Mouse (Mus musculus): ENCODE measurements around the gene Ccpg1os.

Ccpg1os gene

DNA sequence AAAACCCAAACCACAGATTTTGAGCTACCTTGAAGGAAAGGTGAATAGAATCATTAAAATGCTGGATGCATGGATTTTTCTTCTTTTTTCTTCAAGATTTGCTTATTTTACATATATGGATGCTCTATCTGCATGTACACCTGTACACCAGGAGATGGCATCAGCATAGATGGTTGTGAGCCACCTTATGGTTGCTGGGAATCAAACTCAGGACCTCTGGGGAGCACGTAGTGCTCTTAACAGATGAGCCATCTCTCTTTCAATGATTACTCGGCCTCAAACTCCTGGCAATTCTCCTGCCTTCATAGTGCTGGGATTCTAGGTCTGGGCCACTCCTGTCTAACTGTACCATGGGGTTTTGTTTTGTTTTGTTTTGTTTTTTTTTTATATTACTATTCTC is 2.1 kb downstream of the Ccpg1os start:
- no peak for DNase-seq (ENCODE audit: low spot score in 2 of 2)

DNA sequence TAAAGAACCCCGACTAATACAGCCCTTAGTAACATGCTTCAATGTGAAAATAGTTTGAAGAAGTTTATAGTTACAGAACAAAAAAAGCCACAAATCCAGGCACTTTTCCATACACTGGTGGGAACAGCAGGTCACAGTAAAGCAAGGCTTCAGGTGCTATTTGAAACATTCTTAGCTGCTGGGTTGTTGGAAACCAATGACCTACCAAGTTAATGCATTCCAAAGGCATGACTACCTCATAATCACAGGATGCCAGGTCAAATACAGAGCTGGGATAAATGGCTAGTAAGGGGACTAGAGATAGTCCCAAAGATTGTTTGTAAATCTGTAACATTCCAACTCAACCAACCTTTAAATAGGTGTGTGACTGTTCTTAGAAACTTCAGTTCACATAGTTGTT is 9.9 kb downstream of the Ccpg1os start:
- DNase-seq (ENCODE audit: low spot score in 2 of 2): no peak

DNA sequence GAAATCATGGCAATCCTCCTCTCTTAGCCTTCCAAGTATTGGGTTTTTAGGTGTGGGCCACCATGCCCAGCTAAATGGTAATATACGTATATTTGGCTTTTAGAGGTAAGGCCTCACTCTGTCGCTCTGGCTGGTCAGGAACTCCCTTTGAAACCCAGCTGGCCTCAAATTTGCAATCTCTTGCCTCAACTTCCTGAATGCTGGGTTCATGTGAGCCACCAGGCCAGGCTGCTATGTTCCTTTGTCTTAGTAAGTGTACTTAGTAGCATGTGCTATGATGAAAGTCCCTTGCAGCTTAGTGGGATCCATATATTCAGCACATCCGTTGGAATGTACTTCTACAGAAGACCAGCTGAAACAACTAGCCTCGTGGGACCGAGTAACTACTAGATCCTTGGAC is 10.4 kb downstream of the Ccpg1os start:
- DNase-seq (ENCODE audit: low spot score in 2 of 2): no peak

DNA sequence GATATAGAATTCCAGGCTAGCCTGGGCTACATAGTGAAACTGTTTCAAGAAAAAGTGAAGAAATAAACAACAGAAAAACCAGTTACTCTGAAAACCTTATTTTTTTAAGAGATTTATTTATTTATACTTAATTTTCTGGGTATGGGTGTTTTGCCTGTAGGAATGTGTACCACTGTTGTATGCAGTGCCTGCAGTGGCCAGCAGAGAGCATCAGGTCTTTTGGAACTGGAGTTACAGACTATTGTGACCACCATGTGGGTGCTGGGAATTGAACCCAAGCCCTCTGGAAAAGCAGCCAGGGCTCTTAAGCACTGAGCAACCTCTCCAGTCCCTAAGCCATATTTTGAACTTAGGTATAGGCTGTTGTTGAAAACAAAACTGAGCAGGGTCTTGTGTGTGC is 12.2 kb downstream of the Ccpg1os start:
- DNase-seq (ENCODE audit: low spot score in 2 of 2): no peak

DNA sequence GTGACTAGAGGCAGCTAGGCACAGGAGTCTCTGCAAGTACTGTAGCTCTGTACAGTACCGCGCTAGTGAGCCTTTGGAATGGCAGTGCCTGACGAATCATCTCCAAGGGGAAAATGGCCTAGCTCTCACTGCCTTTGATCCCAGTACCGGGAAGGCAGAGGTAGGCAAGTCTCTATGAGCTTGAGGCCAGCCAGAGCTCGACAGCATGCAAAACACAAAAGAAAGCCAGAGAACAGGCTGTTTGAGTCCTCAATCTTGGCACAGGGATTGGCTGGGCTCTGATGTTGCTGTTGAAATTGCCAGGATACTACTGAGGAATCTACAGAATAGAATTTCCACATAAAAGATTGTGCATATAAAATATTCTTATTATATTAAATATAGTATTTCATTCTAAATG is 12.7 kb downstream of the Ccpg1os start:
- DNase-seq (ENCODE audit: low spot score in 2 of 2): no peak

DNA sequence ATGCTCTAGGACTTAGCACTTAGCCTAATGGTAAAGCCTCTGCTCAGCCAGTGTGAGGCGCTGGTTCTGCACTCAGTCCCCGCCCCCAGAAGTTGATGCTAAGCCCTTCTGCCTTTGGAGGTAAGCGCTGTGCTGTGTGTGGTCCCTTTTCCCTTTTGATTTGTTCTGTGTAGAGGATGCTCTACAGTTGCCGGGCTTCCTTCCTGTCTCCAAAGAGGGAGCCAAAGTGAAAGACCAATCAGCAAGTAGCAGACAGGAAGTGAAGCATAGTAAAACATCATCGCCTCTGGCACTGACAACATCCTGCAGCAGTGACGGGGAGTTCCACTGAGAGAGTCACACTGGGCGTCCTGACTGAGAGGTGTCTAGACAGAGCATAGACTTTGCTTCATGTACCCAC is 15.3 kb downstream of the Ccpg1os start:
- DNase-seq (ENCODE audit: low spot score in 2 of 2): no peak

DNA sequence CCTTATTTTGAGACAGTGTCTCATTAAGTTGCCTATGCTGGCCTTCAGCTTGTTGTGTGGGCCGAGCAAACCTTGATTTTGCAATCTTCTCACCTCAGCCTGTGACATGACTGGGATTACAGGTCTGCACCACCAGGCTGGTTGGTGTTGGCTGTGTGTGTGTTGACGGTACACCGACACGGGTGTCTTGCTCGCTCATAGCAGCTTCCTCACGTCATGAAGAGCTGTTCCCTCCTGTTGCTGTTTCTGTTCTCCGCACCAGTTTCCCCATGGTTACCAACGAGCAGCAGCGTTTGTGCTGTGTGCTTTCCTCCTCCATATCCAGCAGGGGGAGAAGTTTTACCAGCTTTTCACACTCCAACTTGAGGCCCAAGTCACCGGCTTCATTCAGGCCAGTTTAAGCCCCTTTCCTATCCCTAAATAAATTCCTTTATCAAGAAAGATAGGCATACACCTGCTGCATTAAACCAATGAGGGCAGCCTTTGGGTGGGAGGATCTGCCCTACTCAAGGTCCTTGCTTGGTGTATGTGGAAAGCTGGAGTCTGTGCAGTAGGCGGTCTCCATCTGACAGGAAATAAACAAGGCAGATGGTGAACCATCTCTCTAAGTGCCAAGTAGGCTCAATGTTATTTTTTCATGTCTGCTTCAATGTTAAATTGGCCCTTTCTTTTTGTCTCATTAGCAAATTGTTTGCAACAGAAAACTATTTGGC is 16.7 kb downstream of the Ccpg1os start:
- peak in 1 of 2 experiments; percentile 41 for DNase-seq (ENCODE audit: low spot score in 2 of 2)

DNA sequence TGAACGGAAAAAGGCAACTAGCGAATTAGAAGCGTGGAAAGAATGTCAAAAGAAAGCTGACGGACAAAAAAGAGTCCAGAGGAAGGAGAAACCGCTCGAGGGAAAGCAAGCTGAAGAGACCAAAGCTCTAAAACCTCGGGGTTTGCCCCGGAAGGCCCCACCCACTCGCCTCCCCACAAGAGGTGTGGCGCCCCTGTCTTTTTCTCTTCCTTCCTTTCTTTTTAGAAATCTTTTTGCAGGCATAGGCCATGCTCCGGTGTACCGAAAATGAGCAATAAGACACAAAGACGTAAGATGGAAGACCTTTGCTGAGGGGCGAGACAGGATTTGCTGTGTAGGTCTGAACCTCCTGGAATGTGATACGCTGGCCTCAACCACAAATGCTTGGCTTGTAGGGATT is 23.2 kb downstream of the Ccpg1os start:
- peak in 1 of 2 experiments; percentile 63 for DNase-seq (ENCODE audit: low spot score in 2 of 2)

DNA sequence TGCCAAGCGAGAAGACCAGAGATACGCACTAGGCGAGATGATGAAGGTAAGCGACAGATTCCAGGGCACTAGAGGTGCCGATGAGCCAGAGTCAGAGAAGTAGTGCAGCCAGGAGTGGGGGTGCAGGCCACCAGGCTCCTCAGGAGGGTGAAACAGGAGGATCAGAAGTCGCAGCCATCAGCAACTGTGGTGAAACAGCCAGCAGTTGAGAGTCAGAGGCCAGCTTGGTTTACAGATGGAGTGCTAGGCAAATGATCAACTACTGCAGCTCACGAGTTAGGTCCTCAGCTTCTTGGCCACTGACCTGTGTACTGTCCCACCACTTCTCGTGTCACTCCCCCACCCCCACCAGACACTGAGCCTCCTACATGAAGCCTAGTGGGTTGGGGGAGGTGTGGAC is 23.8 kb downstream of the Ccpg1os start:
- no peak for DNase-seq (ENCODE audit: low spot score in 2 of 2)

DNA sequence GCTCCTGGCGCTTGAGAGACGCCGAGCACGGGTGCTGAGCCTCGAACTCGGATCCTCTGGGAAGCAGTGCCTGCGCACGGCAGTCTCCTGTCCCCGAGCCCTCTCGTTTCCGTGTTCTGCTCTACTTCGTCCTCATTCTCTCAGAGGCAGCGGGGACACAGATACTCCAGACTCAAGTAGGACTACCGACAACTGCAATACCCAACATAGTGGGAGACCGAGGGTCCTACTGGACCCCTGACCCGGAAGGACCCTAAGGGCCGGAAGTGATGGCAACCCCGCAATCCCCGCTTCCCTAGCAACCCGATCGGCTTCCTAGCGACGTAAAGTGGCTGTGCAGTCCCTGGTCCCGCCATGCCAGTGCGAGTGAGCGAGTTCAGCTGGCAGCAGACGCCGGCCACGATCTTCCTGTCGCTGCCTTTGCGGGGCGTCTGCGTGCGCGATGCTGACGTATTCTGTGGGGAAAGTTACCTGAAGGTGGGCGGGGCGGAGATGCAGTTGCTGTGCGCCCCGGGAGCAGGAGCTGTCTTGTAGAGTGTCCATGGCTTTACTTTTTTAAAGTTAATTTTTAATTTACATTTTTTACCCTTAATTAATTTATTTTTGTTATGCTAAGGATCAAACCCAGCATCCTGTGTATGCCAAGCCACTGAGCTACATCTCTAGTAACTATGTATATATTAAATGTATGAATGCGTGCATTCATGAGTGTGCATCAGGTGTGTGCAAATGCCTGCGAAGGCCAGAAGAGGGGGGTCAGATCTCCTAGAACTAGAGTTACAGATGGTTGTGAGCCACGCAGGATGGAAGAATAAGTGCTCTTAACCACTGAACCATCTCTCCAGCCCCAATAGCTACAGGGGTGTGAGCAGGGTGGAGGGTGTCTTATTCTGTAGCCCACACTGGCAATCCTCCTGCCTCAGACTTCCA is 26.4 kb downstream of the Ccpg1os start, which contains the start of the genes Dyx1c1 and Gm44503:
Gene Dyx1c1, plus strand, starts transcription at position 265 of the 930 bp plus-strand sequence.
Gene Gm44503, plus strand, starts transcription at position 332 of the 930 bp plus-strand sequence.
- DNase-seq (ENCODE audit: low spot score in 2 of 2): peak; percentile 43 to 79

DNA sequence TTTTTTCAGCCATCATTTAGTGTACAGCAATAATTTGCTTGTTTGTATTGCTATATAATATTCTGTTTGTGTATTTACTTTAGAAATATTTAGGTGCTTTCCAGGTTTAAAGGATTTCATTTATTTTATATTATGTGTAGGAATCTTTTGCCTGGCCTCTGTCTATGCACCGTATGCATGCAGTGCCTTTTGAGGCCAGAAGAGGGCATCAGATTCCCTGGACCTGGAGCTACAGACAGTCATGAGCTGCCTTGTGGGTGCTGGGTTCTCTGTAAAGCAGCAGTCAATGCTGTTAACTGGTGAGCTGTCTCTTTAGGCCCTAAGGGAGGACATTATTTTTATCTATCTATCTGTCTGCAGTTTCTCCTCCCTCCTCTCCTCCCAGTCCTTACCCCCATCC is 29.6 kb downstream of the Ccpg1os start:
- peak; percentile 32 to 73 for DNase-seq (ENCODE audit: low spot score in 2 of 2)

DNA sequence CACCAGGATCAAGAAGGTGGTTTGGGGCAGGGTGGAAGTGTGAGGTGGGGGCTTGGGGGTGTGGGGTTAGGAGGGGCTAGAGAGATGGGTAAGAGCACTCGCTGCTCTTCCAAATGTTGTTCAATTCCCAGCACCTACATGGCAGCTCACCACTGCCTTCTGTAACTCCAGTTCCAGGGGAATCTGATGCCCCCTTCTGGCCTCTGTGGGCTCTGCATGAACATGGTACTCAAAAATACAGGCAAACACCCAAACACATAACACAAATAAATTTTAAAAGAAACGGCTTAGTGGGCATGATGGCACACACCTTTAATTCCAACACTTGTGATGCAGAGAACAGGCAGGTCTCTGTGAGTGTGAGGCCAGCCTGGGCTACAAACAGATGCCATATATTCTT is 30.4 kb downstream of the Ccpg1os start:
- DNase-seq (ENCODE audit: low spot score in 2 of 2): peak in 1 of 2 experiments; percentile 50

DNA sequence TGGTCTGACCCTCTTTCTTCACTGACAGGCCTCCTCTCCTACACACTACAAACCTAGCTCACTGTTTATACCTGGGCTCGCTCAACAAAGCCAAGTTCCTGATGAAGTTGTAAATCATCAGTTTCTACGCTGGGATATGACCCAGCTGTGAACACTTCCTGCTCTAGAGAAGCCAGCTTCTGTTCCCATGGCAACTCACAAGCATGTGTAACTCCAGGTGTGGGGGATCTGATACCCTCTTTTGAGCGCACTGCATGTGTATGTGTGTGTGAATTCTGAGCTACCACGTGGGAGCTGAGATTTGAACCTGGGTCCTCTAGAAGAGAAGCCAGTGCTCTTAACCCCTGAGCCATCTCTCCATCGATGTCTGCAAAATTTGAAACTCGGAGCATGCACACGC is 35.6 kb downstream of the Ccpg1os start:
- DNase-seq (ENCODE audit: low spot score in 2 of 2): no peak

DNA sequence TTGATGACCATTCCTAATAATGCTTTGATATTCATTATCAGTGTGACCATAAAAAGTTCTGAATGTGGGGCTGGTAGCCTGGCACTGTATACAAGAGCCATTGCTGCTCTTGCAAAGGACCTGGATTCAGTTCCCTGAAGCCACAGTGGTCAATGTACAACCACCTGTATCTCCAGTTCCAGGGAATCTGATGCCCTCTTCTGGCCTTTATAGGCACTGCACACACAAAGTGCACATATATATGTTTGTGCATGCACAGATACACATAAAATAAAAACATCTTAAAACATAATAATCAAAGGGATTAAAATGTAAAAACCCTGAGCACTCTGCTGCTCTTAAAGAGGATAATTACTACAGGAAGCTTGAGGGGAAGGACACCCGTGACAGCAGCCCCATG is 38.2 kb downstream of the Ccpg1os start:
- no peak for DNase-seq (ENCODE audit: low spot score in 2 of 2)

DNA sequence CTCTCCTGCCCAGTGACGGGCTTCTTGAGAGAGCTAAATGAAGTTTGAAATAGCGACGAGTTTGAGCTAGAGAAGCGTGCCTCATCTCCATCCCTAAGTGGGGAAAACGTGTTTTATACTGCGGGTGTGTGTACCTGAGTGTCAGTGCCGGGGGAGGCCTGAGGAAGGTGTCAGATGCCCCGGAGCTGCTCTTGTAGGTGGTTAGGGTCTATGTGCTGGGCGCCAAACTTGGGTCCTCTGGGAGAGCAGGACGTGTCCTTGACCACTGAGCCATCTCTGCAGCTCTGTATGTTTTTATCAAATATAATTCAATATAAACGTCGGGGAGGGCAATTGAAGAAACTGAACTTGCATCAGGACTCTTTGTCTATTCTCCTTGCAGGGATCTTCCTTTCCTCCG is 40.9 kb downstream of the Ccpg1os start:
- no peak for DNase-seq (ENCODE audit: low spot score in 2 of 2)

DNA sequence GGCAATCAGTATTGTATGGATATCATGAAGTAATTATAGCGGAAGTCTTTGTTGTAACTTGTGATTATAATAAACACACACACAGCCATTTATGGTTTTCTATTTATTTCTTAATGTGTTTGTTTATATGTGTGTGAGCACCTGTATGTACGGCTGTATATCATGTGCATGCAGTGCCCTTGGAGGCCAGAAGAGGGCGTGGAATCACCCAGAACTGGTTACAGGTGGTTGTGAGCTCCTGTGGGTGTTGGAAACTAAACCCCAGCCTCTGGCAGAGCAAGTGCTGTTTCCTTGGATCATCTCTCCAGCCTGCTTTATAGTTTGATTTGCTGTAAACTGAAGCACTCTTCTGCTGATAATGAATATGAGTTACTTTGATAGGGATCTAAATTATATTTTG is 41.8 kb downstream of the Ccpg1os start:
- DNase-seq (ENCODE audit: low spot score in 2 of 2): peak in 1 of 2 experiments; percentile 27

DNA sequence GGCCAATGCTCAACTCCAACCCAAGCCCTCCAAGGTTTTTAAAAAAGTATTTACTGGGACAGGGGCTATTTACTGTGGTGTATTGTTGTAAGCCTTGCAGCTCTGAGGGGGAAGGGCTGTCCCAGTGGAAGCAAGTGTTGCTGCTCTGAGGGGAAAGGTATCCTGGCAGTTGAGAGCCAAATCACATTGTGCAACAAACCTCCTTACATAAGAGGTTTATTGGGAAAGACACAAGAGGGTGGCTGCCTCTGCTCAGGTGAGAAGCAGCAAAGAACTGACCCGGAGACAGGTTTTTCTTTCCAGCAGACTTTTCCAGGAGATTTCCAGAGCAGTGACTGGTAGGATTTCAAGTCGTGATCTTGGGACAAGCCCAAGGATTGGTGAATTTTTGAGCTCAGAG is 48.9 kb downstream of the Ccpg1os start:
- DNase-seq (ENCODE audit: low spot score in 2 of 2): no peak

DNA sequence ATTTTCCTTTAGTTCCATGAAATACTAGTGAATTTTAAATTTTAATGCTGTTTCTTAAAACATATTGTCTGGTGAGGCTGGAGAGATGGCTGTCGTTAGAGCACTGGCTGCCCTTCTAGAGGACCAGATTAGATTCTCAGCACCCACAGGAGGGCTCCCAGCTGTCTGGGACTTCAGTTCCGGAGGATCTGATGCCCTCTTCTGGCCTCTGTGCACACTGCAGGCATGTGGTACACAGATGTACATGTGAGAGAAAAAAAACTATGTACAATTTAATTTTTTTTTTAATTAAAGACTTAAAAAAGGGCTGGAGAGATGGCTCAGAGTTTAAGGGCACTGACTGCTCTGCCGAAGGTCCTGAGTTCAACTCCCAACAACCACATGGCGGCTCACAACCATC is 49.9 kb downstream of the Ccpg1os start:
- DNase-seq (ENCODE audit: low spot score in 2 of 2): peak in 1 of 2 experiments; percentile 17

DNA sequence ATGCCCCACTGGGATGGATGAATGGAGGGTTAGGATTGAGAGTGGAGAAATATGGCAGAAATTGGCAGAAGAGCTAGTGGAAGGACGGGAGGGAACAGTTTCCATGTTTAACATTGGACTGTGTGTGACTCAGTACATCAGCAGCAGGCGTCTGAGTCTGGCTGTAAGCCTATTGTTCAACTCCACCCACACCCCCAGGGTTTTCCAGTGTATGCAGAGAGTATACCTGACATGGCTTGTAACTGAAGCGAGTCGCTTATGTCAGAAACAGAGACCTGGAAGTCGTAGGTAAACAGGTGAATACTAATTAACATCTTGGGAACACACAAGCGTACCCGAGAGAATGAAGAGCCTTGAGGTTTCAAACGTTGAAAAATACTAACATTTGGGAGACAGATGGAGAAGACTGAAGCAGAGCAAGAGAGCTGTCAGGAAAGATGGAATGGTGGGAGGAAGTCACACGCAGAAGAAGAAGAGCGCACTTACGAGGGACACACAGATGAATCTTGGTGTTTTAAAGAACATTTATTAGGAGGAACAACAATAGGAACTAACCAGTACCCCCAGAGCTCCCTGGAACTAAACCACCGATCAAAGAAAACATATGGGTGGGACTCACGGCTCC is 53.9 kb downstream of the Ccpg1os start:
- DNase-seq (ENCODE audit: low spot score in 2 of 2): no peak

All from spleen, postnatal 10 days (tissue).